Mouse (Mus musculus) embryonic facial prominence, embryonic 14.5 days (tissue): ENCODE measurements at regions not wholly inside any gene's neighbourhood (a gene's known extent, or its start where the extent isn't known, plus 50 kb on each side); places are given as distances from the start of the nearest gene placed in this dataset.
A peak's percentile ranks its signal among the peaks of the same experiment; 100 is the strongest.

Experiments
- ATAC-seq: fragments of 200-750 bp; cut with Nextera tagmentation; 2 replicates; pipeline ENCODE4 v1.8.0; 2017; ENCODE audit warnings: low read depth, moderate number of reproducible peaks, moderate TSS enrichment
- DNase-seq: peaks from one replicate; pipeline ENCODE4 v3.0.0-alpha.2; 2015; ENCODE audit warnings: low spot score
- H3K27ac ChIP-seq: fragments of 300-500 bp; sonication (generic); replicated peaks from 2 replicates; pipeline ENCODE4 v1.5.1; 2014; ENCODE audit warnings: low read depth, mild to moderate bottlenecking, low read length, moderate library complexity
- H3K27me3 ChIP-seq: fragments of 300-500 bp; sonication (generic); replicated peaks from 2 replicates; pipeline ENCODE4 v1.6.1; 2014; ENCODE audit warnings: low read length; ENCODE audit not compliant: control insufficient read depth, insufficient read depth
- H3K36me3 ChIP-seq: fragments of 300-500 bp; sonication (generic); 2 replicates; pipeline ENCODE4 v1.6.1; 2014; ENCODE audit warnings: low read length, mixed read lengths; ENCODE audit not compliant: control insufficient read depth, insufficient read depth
- H3K4me1 ChIP-seq: fragments of 300-500 bp; sonication (generic); 2 replicates; pipeline ENCODE4 v1.6.1; 2014; ENCODE audit warnings: antibody characterized with exemption, low read length; ENCODE audit not compliant: control insufficient read depth, insufficient read depth
- H3K4me2 ChIP-seq: fragments of 300-500 bp; sonication (generic); 2 replicates; pipeline ENCODE4 v1.6.1; 2014; ENCODE audit warnings: low read depth, mild to moderate bottlenecking, low read length, moderate library complexity, mixed read lengths
- H3K4me3 ChIP-seq: fragments of 300-500 bp; sonication (generic); 2 replicates; pipeline ENCODE4 v1.5.1; 2014; ENCODE audit warnings: low read depth, mild to moderate bottlenecking, low read length
- H3K9ac ChIP-seq: fragments of 300-500 bp; sonication (generic); 2 replicates; pipeline ENCODE4 v1.6.1; 2014; ENCODE audit warnings: low read depth, mild to moderate bottlenecking, low read length, moderate library complexity, mixed read lengths
- H3K9me3 ChIP-seq: fragments of 300-500 bp; sonication (generic); 2 replicates; pipeline ENCODE4 v1.6.1; 2016; ENCODE audit warnings: low read length; ENCODE audit not compliant: control insufficient read depth
- whole genome bisulfite sequencing: fragments of 180-500 bp; shearing (Covaris S2); extraction: QIAGEN DNeasy Blood & Tissue Kit; methylation state at CpG from one replicate; pipeline ENCODE4 v1.1.7; 2014; 5-methylcytosine and 5-hydroxymethylcytosine counted together

DNA sequence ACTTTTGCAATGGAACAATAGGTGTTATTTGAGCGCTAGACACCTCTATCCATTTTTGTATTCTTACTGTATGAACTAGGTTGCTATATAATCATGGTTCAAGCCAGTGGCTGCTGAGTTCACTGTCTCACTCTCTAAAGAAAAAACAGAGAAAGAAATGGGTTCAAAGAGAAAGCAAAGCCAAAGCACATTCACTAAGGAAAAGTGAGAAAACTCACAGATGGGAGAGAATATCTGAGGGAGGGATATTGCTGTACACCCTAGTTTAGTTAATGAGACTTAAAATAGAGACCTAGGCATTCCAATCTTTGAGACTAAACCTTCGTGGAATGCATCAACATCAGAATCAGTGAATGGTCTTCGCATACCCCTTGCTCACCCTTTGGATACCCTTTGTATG, 371.0 kb downstream of the Fam198b start:
- WGBS: 81% methylated on average over 3 of the region's 3 CpGs
- Histone ChIP-seq H3K4me2 (no peak overlapping the region), H3K36me3 (no peaks in the 10 kb centered on the region), H3K27ac (no peak overlapping the region), H3K9ac (no peak overlapping the region), H3K4me1 (no peaks in the 10 kb centered on the region), H3K4me3 (no peak overlapping the region), H3K27me3 (no peaks in the 10 kb centered on the region), H3K9me3 (no peaks in the 10 kb centered on the region)
- DNase-seq: no peak
- ATAC-seq: no peak

DNA sequence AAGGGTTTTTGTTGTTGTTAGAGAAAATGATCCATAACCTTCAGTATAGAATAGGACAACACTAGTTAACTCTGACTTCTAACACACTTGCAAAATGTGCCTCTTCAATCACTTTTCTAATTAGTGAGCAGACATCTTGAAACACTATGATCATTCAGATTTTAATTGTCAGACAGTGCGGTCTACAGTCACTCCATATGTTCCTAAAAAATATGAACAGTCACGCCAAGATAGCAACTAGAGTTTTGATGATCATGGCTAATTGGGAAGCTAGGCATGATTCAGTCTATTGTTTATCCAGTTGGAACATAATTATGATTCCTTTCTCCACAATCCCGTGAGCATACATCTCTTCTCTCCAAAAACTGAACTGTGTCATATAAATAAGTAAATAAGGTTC, 372.1 kb downstream of the Fam198b start:
- WGBS: 80% methylated on average over 3 of the region's 3 CpGs
- Histone ChIP-seq H3K27me3 (no peaks in the 10 kb centered on the region), H3K27ac (no peak overlapping the region), H3K36me3 (no peaks in the 10 kb centered on the region), H3K9ac (no peak overlapping the region), H3K4me1 (no peaks in the 10 kb centered on the region), H3K4me3 (no peak overlapping the region), H3K9me3 (no peaks in the 10 kb centered on the region), H3K4me2 (no peak overlapping the region)
- ATAC-seq: no peak
- no peak for DNase-seq

DNA sequence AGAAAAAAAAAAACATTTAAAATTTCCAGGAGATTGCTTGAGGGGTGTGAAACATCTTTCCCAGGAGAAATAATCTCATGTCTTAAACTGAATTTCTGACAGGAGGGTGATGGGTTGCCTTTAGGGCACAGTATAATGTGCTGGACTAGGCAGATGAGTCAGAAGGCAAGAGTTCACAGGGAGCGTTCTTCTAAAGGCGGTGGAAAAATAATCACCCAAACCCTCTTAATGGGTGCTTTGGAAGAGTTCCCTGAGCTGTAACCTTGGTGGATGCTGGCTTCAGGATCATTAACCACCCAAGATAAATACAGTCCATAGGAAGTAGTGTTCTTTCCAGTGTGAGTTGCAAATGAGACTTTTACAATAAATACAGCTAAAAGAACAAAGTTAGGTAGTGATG, 378.8 kb downstream of the Fam198b start:
- WGBS: 75% methylated on average over 2 of the region's 2 CpGs
- H3K9me3 ChIP-seq: 0 out of 2 replicates have a peak, but pooled peaks cover 5% of the 10 kb centered on the region
- DNase-seq (no peak), ATAC-seq (no peak)
- no peak overlapping the region for H3K9ac ChIP-seq
- no peak overlapping the region for H3K4me3 ChIP-seq
- H3K4me2 ChIP-seq: no peak overlapping the region
- H3K27me3 ChIP-seq: no peaks in the 10 kb centered on the region
- no peaks in the 10 kb centered on the region for H3K4me1 ChIP-seq
- no peak overlapping the region for H3K27ac ChIP-seq
- no peaks in the 10 kb centered on the region for H3K36me3 ChIP-seq

DNA sequence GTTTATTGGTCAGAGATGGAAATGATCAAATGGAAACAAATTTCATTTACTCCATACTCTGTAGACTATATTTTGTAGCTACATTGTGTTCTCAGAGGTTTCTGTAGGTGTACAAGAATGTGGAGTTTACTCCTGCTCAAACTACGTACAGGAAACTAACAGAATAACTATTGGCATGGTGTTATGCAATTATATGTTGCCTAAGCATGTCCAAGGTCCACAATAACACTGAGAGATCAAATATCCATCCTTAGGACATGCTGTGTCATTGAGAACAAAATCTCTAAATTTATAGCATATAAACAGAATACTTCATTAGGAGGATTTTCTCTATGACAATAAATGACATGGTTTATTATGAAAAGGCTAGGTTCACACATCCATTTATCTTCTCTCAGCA, 400.3 kb downstream of the Fam198b start:
- no peaks in the 10 kb centered on the region for H3K9me3 ChIP-seq

DNA sequence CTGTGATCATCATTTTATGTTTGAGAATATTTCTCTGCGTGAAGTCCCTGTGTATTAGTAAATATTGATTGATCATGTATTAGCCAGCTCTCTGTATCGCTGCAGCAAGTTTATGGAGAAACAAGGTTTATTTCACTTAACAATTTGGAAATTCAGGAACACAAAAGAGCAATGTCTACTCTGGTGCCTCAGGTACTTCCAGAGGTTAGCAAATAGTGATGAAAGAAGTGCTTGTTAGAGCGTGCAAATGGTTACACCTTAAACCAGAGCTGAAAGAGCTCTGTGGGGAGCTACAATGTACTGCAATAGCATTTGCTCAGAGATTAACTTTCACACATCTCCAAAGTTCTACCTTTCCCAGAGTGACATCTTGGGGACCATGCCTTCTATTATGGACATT, 400.9 kb downstream of the Fam198b start:
- H3K4me1 ChIP-seq: no peaks in the 10 kb centered on the region
- no peaks in the 10 kb centered on the region for H3K9me3 ChIP-seq
- ATAC-seq: no peak
- no peaks in the 10 kb centered on the region for H3K27me3 ChIP-seq
- no peak overlapping the region for H3K4me2 ChIP-seq
- H3K27ac ChIP-seq: no peak overlapping the region
- WGBS: 78% methylated on average over 3 of the region's 3 CpGs
- no peak overlapping the region for H3K9ac ChIP-seq
- DNase-seq: no peak
- H3K4me3 ChIP-seq: no peak overlapping the region
- no peaks in the 10 kb centered on the region for H3K36me3 ChIP-seq

More for the DNA sequence above, 400.3 kb downstream of the Fam198b start:
- H3K4me1 ChIP-seq: no peaks in the 10 kb centered on the region
- no peak overlapping the region for H3K4me3 ChIP-seq
- ATAC-seq (no peak), DNase-seq (no peak)
- H3K4me2 ChIP-seq: no peak overlapping the region
- H3K9ac ChIP-seq: no peak overlapping the region
- WGBS: 62% methylated on average over 1 of the region's 1 CpGs
- H3K27me3 ChIP-seq: no peaks in the 10 kb centered on the region
- H3K27ac ChIP-seq: no peak overlapping the region
- H3K36me3 ChIP-seq: no peaks in the 10 kb centered on the region

DNA sequence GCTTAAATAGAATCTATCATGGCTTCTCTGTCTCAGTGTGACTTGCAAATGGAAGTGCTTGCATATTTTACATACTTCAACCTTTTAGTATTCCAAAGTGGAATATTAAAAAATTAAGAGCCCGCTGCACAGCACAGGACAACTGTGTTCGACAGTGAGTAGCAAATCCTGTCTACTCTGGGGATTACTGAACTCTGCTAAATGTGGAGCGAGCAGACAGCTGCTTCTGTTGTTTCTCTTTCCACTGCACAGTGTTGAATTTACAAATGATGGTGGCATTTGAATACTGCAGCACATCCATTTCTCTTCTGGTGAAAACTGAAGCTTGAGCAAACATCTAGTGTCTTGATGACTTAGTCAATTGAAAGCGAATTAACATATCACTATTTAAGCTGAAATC, 409.2 kb downstream of the Fam198b start:
- ATAC-seq: 0 out of 2 replicates have a peak, but pooled peaks have one; percentile 57
- DNase-seq: peak; percentile 17
- Histone ChIP-seq H3K4me2 (no peak overlapping the region), H3K4me3 (no peak overlapping the region), H3K9ac (no peak overlapping the region), H3K4me1 (no peaks in the 10 kb centered on the region), H3K27ac (no peak overlapping the region), H3K9me3 (no peaks in the 10 kb centered on the region), H3K36me3 (no peaks in the 10 kb centered on the region), H3K27me3 (no peaks in the 10 kb centered on the region)
- 78% methylated on average over 4 of the region's 4 CpGs for WGBS

DNA sequence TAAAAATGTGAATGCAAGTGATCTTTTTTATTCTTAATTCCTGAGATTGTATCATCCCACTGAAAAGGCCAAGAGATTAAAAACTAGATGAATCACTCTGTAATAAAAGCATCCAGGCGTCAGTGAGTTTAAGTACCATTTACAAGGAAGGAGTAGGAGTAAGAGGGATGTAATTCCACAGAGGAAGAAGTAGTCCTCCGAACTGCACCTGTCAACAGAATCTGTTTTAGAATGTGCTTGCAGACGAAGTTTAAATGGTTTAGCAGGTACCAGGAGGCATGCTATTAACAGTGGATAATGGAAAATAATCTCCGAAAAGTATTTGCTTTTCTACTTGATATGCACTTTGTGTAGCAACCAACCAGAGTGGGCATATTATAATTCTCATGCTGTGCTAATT, 423.3 kb downstream of the Fam198b start:
- Histone ChIP-seq H3K9ac (no peak overlapping the region), H3K4me2 (no peak overlapping the region), H3K9me3 (no peaks in the 10 kb centered on the region), H3K4me1 (no peaks in the 10 kb centered on the region), H3K36me3 (no peaks in the 10 kb centered on the region), H3K27ac (no peak overlapping the region), H3K4me3 (no peak overlapping the region), H3K27me3 (no peaks in the 10 kb centered on the region)
- no peak for ATAC-seq
- 72% methylated on average over 4 of the region's 4 CpGs for WGBS
- DNase-seq: no peak

DNA sequence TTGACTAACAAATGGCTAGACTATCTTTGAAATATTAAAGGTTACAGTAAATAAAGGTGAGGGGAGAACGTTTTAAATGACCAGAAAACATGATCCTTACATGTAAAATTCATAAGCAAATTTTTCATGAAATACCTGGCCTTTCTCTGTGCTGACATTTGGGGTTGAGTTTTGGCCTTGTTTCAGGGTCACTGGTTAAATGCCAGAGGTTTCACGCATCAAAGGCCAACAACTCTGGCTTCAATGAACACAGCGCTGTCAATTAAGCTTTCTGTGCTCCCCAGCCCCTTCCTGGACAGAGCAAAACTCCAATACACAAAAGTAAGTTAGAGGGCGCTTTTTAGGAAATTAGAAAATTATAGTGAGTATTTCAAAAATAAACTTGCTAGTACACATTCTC, 425.6 kb downstream of the Fam198b start:
- H3K36me3 ChIP-seq: no peaks in the 10 kb centered on the region
- no peak overlapping the region for H3K4me2 ChIP-seq
- ATAC-seq (no peak), DNase-seq (no peak)
- no peak overlapping the region for H3K4me3 ChIP-seq
- no peak overlapping the region for H3K9ac ChIP-seq
- WGBS: 64% methylated on average over 4 of the region's 4 CpGs
- no peaks in the 10 kb centered on the region for H3K27me3 ChIP-seq
- no peaks in the 10 kb centered on the region for H3K4me1 ChIP-seq
- no peak overlapping the region for H3K27ac ChIP-seq
- no peaks in the 10 kb centered on the region for H3K9me3 ChIP-seq

DNA sequence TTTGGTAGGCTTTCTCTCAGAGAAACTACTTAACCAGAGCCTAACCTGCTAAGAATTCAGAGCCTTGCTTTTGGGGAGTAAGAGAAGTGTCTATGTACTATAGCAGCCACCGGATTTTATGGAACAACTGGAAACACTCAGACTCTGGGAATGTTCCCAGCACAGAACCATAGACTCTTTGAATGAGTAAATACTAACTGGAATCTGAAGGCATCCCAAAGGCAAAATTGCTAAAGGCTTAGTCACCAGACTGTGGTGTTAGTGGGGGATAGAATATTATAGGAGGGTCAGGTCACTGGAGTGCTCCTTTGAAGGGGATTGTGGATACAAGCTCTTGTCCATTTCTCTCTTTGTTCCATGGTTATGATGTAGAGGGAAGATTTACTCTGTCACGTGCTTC, 427.4 kb downstream of the Fam198b start:
- no peak for DNase-seq
- Histone ChIP-seq H3K9me3 (no peaks in the 10 kb centered on the region), H3K4me1 (no peaks in the 10 kb centered on the region), H3K27me3 (no peaks in the 10 kb centered on the region), H3K36me3 (no peaks in the 10 kb centered on the region), H3K4me3 (no peak overlapping the region), H3K9ac (no peak overlapping the region), H3K4me2 (no peak overlapping the region), H3K27ac (no peak overlapping the region)
- WGBS: 81% methylated on average over 2 of the region's 2 CpGs
- ATAC-seq: no peak
